Mouse (Mus musculus) hindbrain, embryonic 14.5 days (tissue): ENCODE measurements around the gene Lcorl. TPM values are rescaled to one million over a fixed set of nuclear protein-coding genes. Genes with fewer than 3 reads are reported as not detected.

Experiments
- ATAC-seq: fragments of 200-750 bp; cut with Nextera tagmentation; 2 replicates; pipeline ENCODE4 v1.8.0; 2017; ENCODE audit warnings: moderate number of reproducible peaks, mild to moderate bottlenecking, moderate TSS enrichment, moderate library complexity; ENCODE audit not compliant: low FRiP score
- DNase-seq: peaks from one replicate; pipeline ENCODE4 v3.0.0-alpha.2; 2015; ENCODE audit warnings: low spot score
- H3K27ac ChIP-seq: fragments of 300-500 bp; sonication (generic); 2 replicates; pipeline ENCODE4 v1.5.1; 2014; ENCODE audit warnings: mild to moderate bottlenecking, moderate library complexity
- H3K27me3 ChIP-seq: fragments of 300-500 bp; sonication (generic); 2 replicates; pipeline ENCODE4 v1.6.1; 2014; ENCODE audit warnings: mild to moderate bottlenecking, low read length, mixed read lengths; ENCODE audit not compliant: control insufficient read depth, insufficient read depth
- H3K36me3 ChIP-seq: fragments of 300-500 bp; sonication (generic); replicated peaks from 2 replicates; pipeline ENCODE4 v1.6.1; 2014; ENCODE audit not compliant: control insufficient read depth, insufficient read depth
- H3K4me1 ChIP-seq: fragments of 300-500 bp; sonication (generic); replicated peaks from 2 replicates; pipeline ENCODE4 v1.6.1; 2014; ENCODE audit warnings: antibody characterized with exemption, low read length, mixed read lengths; ENCODE audit not compliant: control insufficient read depth, insufficient read depth
- H3K4me2 ChIP-seq: fragments of 300-500 bp; sonication (generic); replicated peaks from 2 replicates; pipeline ENCODE4 v1.6.1; 2014; ENCODE audit warnings: mild to moderate bottlenecking, moderate library complexity
- H3K4me3 ChIP-seq: fragments of 300-500 bp; sonication (generic); replicated peaks from 2 replicates; pipeline ENCODE4 v1.5.1; 2014; ENCODE audit warnings: mild to moderate bottlenecking, low read length
- H3K9ac ChIP-seq: fragments of 300-500 bp; sonication (generic); 2 replicates; pipeline ENCODE4 v1.6.1; 2014
- H3K9me3 ChIP-seq: fragments of 300-500 bp; sonication (generic); 2 replicates; pipeline ENCODE4 v1.6.1; 2016; ENCODE audit warnings: low read length; ENCODE audit not compliant: control insufficient read depth
- WGBS: fragments of 180-500 bp; shearing (Covaris S2); extraction: QIAGEN DNeasy Blood & Tissue Kit; methylation state at CpG from one replicate; pipeline ENCODE4 v1.1.7; 2014; 5-methylcytosine and 5-hydroxymethylcytosine counted together
- polyA plus RNA-seq: library from polyadenylated mRNA; unstranded; fragments of >200 nt; fragmentation: Nextera tagmentation; extraction: Ambion mirVana; gene quantifications from 2 replicates; pipeline ENCODE4 v1.2.1, GENCODE M21; 2014

Gene Lcorl
- polyA plus RNA-seq = 62.9 and 63.6 TPM in 2 replicates

DNA sequence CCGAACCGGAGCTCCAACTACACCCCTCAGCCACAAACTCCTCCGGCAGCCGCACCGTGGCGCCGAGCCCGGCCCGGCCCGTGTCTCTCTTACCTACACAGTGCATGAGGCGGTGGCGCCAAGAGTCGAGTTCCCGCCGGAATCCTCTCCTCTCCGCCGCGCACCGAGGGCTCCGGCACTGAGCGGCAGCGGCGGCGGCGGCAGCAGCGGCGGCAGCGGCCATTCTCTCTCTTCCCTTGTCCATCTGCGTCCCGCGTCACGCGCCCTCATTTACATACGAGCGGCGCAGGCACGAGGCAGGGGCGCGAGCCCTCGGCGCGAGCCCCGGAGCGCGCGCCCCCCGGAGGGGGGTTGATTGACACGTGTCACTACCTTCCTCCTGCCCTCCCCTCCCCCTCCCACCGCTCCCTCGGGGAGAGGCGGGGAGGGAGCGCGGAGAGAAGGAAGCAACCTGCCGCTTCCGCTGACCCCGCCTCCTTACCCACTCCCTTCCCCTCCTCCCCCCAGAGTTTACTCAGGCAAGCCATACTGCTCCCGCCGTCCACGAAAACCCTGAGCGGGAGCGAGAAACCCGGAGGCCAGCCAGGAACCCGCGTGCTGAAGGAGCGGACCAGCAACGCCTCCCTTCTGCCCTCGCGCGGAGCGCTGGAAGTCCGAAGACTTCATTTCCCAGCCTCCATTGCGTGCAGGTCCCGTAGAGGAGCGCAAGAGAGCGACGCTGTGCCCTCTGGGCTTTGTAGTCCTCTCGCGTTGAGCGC is at the start of gene Lcorl:
Lcorl (minus strand) TSS at position 362 of the 758 bp plus-strand sequence.
- Histone ChIP-seq H3K9me3 (no peaks in the 10 kb centered on the region), H3K9ac (peak within 1 kb of the TSS; percentile 91), H3K4me3 (peak within 1 kb of the TSS; percentile 85), H3K27me3 (no peaks in the 10 kb centered on the region), H3K4me1 (peaks cover 6% of the 10 kb centered on the region), H3K4me2 (peak within 1 kb of the TSS; percentile 73), H3K36me3 (no peaks in the 10 kb centered on the region), H3K27ac (peak within 1 kb of the TSS; percentile 99)
- peak; percentile 95 for DNase-seq
- WGBS = under 1% methylated on average over 57 of the region's 79 CpGs
- ATAC-seq = peak; percentile 97

DNA sequence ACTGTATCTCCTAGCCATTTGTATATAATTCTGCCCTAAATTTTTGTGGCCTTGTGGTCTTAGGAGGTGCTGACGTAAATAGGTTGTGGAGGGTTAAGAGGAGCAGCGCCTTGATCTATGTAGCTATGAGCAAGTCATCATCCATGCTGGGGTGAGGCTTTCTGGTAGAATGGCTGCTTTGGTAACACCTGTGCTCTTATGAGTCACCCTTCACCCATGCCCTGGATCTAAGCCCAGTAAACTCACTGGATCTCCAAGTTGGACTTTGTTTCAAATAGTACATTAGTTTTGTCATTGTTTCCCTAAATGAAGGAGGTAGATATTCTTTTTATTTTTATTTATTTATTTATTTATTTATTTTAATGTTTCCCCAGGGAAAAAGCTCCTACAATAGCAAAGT is 47.3 kb upstream of the Lcorl start:
- Histone ChIP-seq H3K27me3 (no peaks in the 10 kb centered on the region), H3K4me2 (no peak overlapping the region), H3K36me3 (no peaks in the 10 kb centered on the region), H3K27ac (no peak overlapping the region), H3K4me1 (no peaks in the 10 kb centered on the region), H3K4me3 (no peak overlapping the region), H3K9me3 (no peaks in the 10 kb centered on the region), H3K9ac (no peak overlapping the region)
- DNase-seq = no peak
- WGBS = 96% methylated on average over 2 of the region's 2 CpGs
- ATAC-seq = no peak

GRCm38 (mm10) chr5:45903246-45903645 is 45.8 kb upstream of the Lcorl start:
- Histone ChIP-seq H3K4me2 (no peak overlapping the region), H3K4me3 (no peak overlapping the region), H3K9me3 (no peaks in the 10 kb centered on the region), H3K9ac (no peak overlapping the region), H3K27ac (no peak overlapping the region), H3K27me3 (no peaks in the 10 kb centered on the region), H3K36me3 (no peaks in the 10 kb centered on the region), H3K4me1 (no peaks in the 10 kb centered on the region)
- 77% methylated on average over 3 of the region's 3 CpGs for WGBS
- no peak for DNase-seq
- ATAC-seq = no peak

DNA sequence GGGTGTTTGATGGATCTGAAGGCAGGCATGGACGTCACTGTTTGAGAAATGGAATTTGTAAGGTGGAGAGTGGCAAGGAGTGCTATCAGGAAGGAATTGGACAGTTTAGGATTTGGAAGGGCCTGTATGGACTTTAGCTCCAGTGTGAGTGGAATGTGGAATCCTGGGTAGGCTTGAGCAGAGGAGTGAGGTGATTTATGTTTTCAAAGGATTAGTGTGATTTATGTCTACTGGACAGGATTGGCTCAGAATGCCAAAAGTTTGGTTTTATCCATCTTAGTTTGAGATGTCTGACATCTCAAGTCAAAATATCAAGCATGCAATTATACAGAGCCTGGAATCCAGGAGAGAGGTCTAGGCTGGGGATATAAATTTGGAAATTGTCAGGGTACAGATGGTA is 37.9 kb upstream of the Lcorl start:
- 78% methylated on average over 1 of the region's 1 CpGs for WGBS
- no peak overlapping the region for H3K4me2 ChIP-seq
- no peak for ATAC-seq

GRCm38 (mm10) chr5:45893696-45894095 is 36.3 kb upstream of the Lcorl start:
- Histone ChIP-seq H3K4me2 (no peak overlapping the region), H3K9ac (no peak overlapping the region), H3K9me3 (no peaks in the 10 kb centered on the region), H3K4me3 (no peak overlapping the region), H3K36me3 (no peaks in the 10 kb centered on the region), H3K27me3 (no peaks in the 10 kb centered on the region), H3K4me1 (no peaks in the 10 kb centered on the region), H3K27ac (no peak overlapping the region)
- DNase-seq (no peak), ATAC-seq (no peak)
- 83% methylated on average over 3 of the region's 3 CpGs for WGBS

More for the DNA sequence above, 37.9 kb upstream of the Lcorl start:
- Histone ChIP-seq H3K27ac (no peak overlapping the region), H3K4me3 (no peak overlapping the region), H3K27me3 (no peaks in the 10 kb centered on the region), H3K9ac (no peak overlapping the region), H3K36me3 (no peaks in the 10 kb centered on the region), H3K4me1 (no peaks in the 10 kb centered on the region), H3K9me3 (no peaks in the 10 kb centered on the region)
- DNase-seq = no peak

- no peak overlapping the region for H3K4me3 ChIP-seq
- WGBS = 94% methylated on average over 1 of the region's 1 CpGs
- H3K27ac ChIP-seq = no peak overlapping the region
Observed at GRCm38 (mm10) chr5:45876328-45876727, 18.9 kb upstream of the Lcorl start.

GRCm38 (mm10) chr5:45875472-45875871 is 18.1 kb upstream of the Lcorl start:
- no peaks in the 10 kb centered on the region for H3K4me1 ChIP-seq
- H3K9ac ChIP-seq = no peak overlapping the region
- H3K4me2 ChIP-seq = no peak overlapping the region
- DNase-seq (no peak), ATAC-seq (no peak)
- no peaks in the 10 kb centered on the region for H3K9me3 ChIP-seq
- H3K27me3 ChIP-seq = no peaks in the 10 kb centered on the region
- H3K36me3 ChIP-seq = no peaks in the 10 kb centered on the region
- 89% methylated on average over 4 of the region's 4 CpGs for WGBS
- H3K4me3 ChIP-seq = no peak overlapping the region
- H3K27ac ChIP-seq = no peak overlapping the region

More at GRCm38 (mm10) chr5:45876328-45876727, 18.9 kb upstream of the Lcorl start:
- H3K9me3 ChIP-seq = no peaks in the 10 kb centered on the region
- no peaks in the 10 kb centered on the region for H3K4me1 ChIP-seq
- H3K9ac ChIP-seq = no peak overlapping the region
- H3K4me2 ChIP-seq = no peak overlapping the region
- no peaks in the 10 kb centered on the region for H3K27me3 ChIP-seq
- no peaks in the 10 kb centered on the region for H3K36me3 ChIP-seq
- DNase-seq = no peak
- no peak for ATAC-seq

DNA sequence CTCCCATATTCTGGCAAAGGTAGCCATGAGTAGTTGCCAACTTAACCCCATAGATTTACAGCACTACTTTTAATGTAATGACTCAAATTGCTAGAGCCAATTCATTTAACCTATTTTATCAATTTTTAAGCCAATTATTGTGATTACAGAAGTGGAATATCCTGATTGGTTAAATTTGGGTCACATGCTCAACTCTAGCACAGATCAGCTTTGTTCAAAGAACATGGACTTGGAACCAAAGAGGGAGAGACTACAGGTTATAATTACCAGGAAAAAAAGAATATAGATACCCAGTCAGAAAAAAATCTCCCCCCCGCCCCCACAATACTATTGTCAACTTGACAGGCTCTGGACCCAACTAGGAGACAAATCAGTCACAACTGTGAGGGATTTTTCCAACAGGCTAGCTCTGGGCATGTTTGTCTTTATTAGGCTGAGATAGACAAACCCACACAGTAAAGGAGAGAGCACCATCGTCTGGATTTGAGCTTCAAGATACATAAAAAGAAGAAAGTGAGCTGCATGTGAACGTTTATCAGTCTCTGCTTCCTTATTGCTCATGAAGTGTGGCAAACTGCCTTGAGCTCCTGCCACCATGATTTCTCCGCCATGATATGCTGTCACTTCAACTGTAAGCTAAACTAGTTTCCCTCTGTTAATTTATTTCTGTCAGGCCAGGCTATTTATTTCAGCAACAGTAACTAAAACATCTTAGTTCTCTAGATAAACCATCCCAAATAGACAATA is 17.0 kb upstream of the Lcorl start:
- Histone ChIP-seq H3K36me3 (no peaks in the 10 kb centered on the region), H3K4me1 (no peaks in the 10 kb centered on the region), H3K4me3 (no peak overlapping the region), H3K27ac (no peak overlapping the region), H3K27me3 (no peaks in the 10 kb centered on the region), H3K9me3 (no peaks in the 10 kb centered on the region), H3K9ac (no peak overlapping the region), H3K4me2 (no peak overlapping the region)
- DNase-seq (no peak), ATAC-seq (no peak)
- 90% methylated on average over 4 of the region's 4 CpGs for WGBS

GRCm38 (mm10) chr5:45858368-45858767 is 953 bp upstream of the Lcorl start:
- ATAC-seq (no peak), DNase-seq (no peak)
- Histone ChIP-seq H3K9ac (no peak overlapping the region), H3K27me3 (no peaks in the 10 kb centered on the region), H3K4me1 (peaks cover 6% of the 10 kb centered on the region), H3K27ac (no peak overlapping the region), H3K4me3 (peak overlapping the region; percentile 85), H3K36me3 (no peaks in the 10 kb centered on the region), H3K9me3 (no peaks in the 10 kb centered on the region), H3K4me2 (peak overlapping the region; percentile 73)
- 83% methylated on average over 2 of the region's 2 CpGs for WGBS
